Mouse (Mus musculus): ENCODE data around the gene Fgfr2. TPM values are rescaled to one million over a fixed set of nuclear protein-coding genes. Genes with fewer than 3 reads are reported as not detected.
"Not testable (repeated sequence)": the region's sequence is repeated elsewhere in the genome, so short reads cannot be mapped to it uniquely, and the experiment has no call there.

The Fgfr2 gene
- total and polyA plus RNA-seq, 2 experiments from 2014 or later = 12.1 to 32.6 TPM

DNA sequence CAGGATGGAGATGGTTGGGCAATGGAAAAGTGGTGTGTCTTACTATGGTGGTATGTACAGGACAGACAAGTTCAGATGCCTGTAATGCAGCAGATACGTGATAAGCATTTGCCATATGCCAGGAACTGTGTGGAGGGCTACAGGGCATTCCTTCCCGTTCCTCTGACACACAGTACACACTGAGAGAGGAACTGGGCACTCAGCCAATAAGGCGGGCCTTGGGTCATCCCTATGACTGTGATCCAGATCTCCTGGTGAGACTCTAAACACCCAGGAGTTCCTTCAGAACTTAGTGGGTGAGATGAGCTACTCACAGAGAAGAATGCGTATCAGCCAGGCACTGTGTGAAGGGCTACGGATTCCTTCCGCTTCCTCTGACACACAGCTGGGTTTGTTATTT, 2009.5 kb downstream of the Fgfr2 start:
- no peaks in the 10 kb centered on the region for H3K4me1 ChIP-seq (ENCODE audit: insufficient read depth, low read length)
- H3K9ac ChIP-seq (replicated peaks; ENCODE audit: low read length, poor library complexity, severe bottlenecking) = no peak overlapping the region
- TF ChIP-seq CTCF (IDR thresholded peaks at IDR 0.05) = no peak
- no peak overlapping the region for H3K4me2 ChIP-seq (ENCODE audit: low read depth, low read length, poor library complexity, severe bottlenecking)
- WGBS = 72% methylated on average over 6 of the region's 6 CpGs
- H3K4me3 ChIP-seq (ENCODE audit: low read depth, low read length) = no peak overlapping the region
- DNase-seq (ENCODE audit: low spot score) (no peak), ATAC-seq (ENCODE audit: low FRiP score) (no peak)
- no peak overlapping the region for H3K27ac ChIP-seq (ENCODE audit: low read depth, low read length)
- H3K36me3 ChIP-seq (ENCODE audit: insufficient read depth, low read length) = no peaks in the 10 kb centered on the region
- H3K9me3 ChIP-seq (ENCODE audit: low read length) = no peaks in the 10 kb centered on the region
- no peaks in the 10 kb centered on the region for H3K27me3 ChIP-seq (ENCODE audit: insufficient read depth, low read length)

DNA sequence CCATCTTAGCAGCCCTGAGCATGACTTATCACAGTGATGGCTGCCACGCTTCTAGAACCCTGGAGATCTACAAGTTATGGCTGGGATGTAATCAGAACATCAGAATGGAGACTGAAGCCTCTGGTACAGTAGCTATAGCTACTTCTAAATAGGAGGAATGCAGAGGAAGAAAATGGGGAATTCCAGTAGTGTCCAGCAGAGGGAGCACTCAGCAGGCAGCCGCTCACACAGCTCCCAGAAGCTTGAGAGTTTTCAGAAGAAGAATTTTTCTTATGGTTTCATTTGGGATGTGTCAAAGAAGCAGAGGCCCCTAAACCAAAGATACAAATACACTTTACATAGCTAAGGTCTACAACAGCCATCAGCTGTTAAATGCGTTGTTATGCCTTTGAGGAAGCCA, 2010.7 kb downstream of the Fgfr2 start:
- Histone ChIP-seq H3K4me1 (ENCODE audit: insufficient read depth, low read length) (no peaks in the 10 kb centered on the region), H3K36me3 (ENCODE audit: insufficient read depth, low read length) (no peaks in the 10 kb centered on the region), H3K9me3 (ENCODE audit: low read length) (no peaks in the 10 kb centered on the region), H3K27ac (ENCODE audit: low read depth, low read length) (no peak overlapping the region), H3K9ac (replicated peaks; ENCODE audit: low read length, poor library complexity, severe bottlenecking) (no peak overlapping the region), H3K4me3 (ENCODE audit: low read depth, low read length) (no peak overlapping the region), H3K27me3 (ENCODE audit: insufficient read depth, low read length) (no peaks in the 10 kb centered on the region), H3K4me2 (ENCODE audit: low read depth, low read length, poor library complexity, severe bottlenecking) (no peak overlapping the region)
- ATAC-seq (ENCODE audit: low FRiP score) (no peak), DNase-seq (ENCODE audit: low spot score) (peak; percentile 79)
- WGBS = 35% methylated on average over 3 of the region's 3 CpGs
- TF ChIP-seq CTCF (IDR thresholded peaks at IDR 0.05) = peak; percentile 89

DNA sequence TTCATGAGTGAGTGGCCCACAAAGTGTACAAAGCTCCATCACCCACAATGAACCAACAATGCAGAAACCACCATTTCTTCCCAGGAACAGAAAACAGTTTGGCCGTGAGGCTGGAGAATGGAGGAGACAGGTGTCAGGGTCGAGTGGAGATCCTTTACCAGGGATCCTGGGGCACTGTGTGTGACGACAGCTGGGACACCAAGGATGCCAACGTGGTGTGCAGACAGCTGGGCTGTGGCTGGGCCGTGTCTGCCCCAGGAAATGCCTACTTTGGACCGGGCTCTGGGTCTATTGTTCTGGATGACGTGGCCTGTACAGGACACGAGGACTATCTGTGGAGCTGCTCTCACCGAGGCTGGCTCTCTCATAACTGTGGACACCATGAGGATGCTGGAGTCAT, 2040.7 kb downstream of the Fgfr2 start:
- H3K27ac ChIP-seq (ENCODE audit: low read depth, low read length); H3K9me3 ChIP-seq (ENCODE audit: low read length); H3K9ac ChIP-seq (replicated peaks; ENCODE audit: low read length, poor library complexity, severe bottlenecking); H3K36me3 ChIP-seq (ENCODE audit: insufficient read depth, low read length); ATAC-seq (ENCODE audit: low FRiP score); H3K4me3 ChIP-seq (ENCODE audit: low read depth, low read length); H3K4me2 ChIP-seq (ENCODE audit: low read depth, low read length, poor library complexity, severe bottlenecking); H3K4me1 ChIP-seq (ENCODE audit: insufficient read depth, low read length); DNase-seq (ENCODE audit: low spot score); H3K27me3 ChIP-seq (ENCODE audit: insufficient read depth, low read length): not testable (repeated sequence)
- WGBS = 84% methylated on average over 9 of the region's 9 CpGs

DNA sequence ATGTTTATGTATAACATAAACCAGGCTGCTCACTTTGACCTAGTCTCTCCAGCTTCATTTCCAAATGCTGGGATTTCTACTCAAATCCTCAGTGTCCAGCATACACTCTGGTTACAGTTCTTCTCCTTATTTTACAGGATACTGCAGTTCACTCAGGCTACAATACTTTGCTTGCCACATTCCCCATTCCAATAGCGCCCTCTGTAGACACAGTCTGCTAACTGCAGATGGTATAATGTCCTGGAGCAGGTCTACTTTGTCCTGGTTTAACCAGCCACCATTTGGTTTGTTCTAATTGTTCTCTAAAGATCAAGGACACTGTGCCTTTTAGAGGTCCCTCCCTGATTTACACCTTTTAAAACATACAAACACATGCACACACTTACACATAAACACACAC, 2047.2 kb downstream of the Fgfr2 start:
- H3K27me3 ChIP-seq (ENCODE audit: insufficient read depth, low read length) = no peaks in the 10 kb centered on the region
- H3K9me3 ChIP-seq (ENCODE audit: low read length) = no peaks in the 10 kb centered on the region
- no peak overlapping the region for H3K27ac ChIP-seq (ENCODE audit: low read depth, low read length)
- no peak overlapping the region for H3K4me2 ChIP-seq (ENCODE audit: low read depth, low read length, poor library complexity, severe bottlenecking)
- H3K9ac ChIP-seq (replicated peaks; ENCODE audit: low read length, poor library complexity, severe bottlenecking) = no peak overlapping the region
- ATAC-seq (ENCODE audit: low FRiP score) (no peak), DNase-seq (ENCODE audit: low spot score) (peak; percentile 31)
- WGBS = 0% methylated on average over 1 of the region's 1 CpGs
- H3K4me1 ChIP-seq (ENCODE audit: insufficient read depth, low read length) = no peaks in the 10 kb centered on the region
- peak; percentile 68 for TF ChIP-seq CTCF (IDR thresholded peaks at IDR 0.05)
- H3K4me3 ChIP-seq (ENCODE audit: low read depth, low read length) = no peak overlapping the region
- no peaks in the 10 kb centered on the region for H3K36me3 ChIP-seq (ENCODE audit: insufficient read depth, low read length)

- ATAC-seq (ENCODE audit: low FRiP score); H3K36me3 ChIP-seq (ENCODE audit: insufficient read depth, low read length); H3K4me3 ChIP-seq (ENCODE audit: low read depth, low read length); H3K4me1 ChIP-seq (ENCODE audit: insufficient read depth, low read length); H3K4me2 ChIP-seq (ENCODE audit: low read depth, low read length, poor library complexity, severe bottlenecking); H3K27me3 ChIP-seq (ENCODE audit: insufficient read depth, low read length); DNase-seq (ENCODE audit: low spot score); H3K9me3 ChIP-seq (ENCODE audit: low read length); H3K27ac ChIP-seq (ENCODE audit: low read depth, low read length); H3K9ac ChIP-seq (replicated peaks; ENCODE audit: low read length, poor library complexity, severe bottlenecking): not testable (repeated sequence)
- 81% methylated on average over 6 of the region's 6 CpGs for WGBS
Observed at GRCm38 (mm10) chr7:131074098-131074497, 2049.1 kb downstream of the Fgfr2 start.

DNA sequence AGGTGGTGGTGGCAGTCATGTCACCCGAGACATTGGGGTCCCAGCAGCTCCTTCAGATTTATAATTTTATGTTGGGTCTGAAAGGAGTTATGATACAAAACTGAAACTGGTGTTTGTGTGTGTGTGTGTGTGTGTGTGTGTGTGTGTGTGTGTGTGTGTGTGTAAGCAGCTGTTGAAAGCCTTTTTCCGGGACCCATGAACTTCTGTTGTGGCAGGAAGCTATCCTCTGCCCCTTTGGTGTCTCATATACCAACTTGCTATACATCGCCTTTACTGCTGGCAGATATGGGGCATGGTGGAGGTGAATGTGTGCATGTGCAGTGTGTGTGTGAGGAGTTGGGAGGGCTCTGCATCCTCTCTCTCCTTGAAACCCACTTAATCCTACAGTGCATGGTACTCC, 2049.7 kb downstream of the Fgfr2 start:
- not testable (repeated sequence) for H3K4me1 ChIP-seq (ENCODE audit: insufficient read depth, low read length); ATAC-seq (ENCODE audit: low FRiP score); H3K36me3 ChIP-seq (ENCODE audit: insufficient read depth, low read length); H3K27me3 ChIP-seq (ENCODE audit: insufficient read depth, low read length); DNase-seq (ENCODE audit: low spot score); H3K9me3 ChIP-seq (ENCODE audit: low read length); H3K4me2 ChIP-seq (ENCODE audit: low read depth, low read length, poor library complexity, severe bottlenecking); H3K27ac ChIP-seq (ENCODE audit: low read depth, low read length); H3K9ac ChIP-seq (replicated peaks; ENCODE audit: low read length, poor library complexity, severe bottlenecking); H3K4me3 ChIP-seq (ENCODE audit: low read depth, low read length)
- WGBS = 94% methylated on average over 3 of the region's 3 CpGs

GRCm38 (mm10) chr7:131068191-131068590, 2055.0 kb downstream of the Fgfr2 start:
- WGBS = 4% methylated on average over 1 of the region's 1 CpGs
- not testable (repeated sequence) for ATAC-seq (ENCODE audit: low FRiP score); H3K4me1 ChIP-seq (ENCODE audit: insufficient read depth, low read length); H3K27me3 ChIP-seq (ENCODE audit: insufficient read depth, low read length); H3K9ac ChIP-seq (replicated peaks; ENCODE audit: low read length, poor library complexity, severe bottlenecking); H3K4me3 ChIP-seq (ENCODE audit: low read depth, low read length); H3K9me3 ChIP-seq (ENCODE audit: low read length); H3K4me2 ChIP-seq (ENCODE audit: low read depth, low read length, poor library complexity, severe bottlenecking); H3K36me3 ChIP-seq (ENCODE audit: insufficient read depth, low read length); H3K27ac ChIP-seq (ENCODE audit: low read depth, low read length); DNase-seq (ENCODE audit: low spot score)
- peak; percentile 49 for TF ChIP-seq CTCF (IDR thresholded peaks at IDR 0.05)

Data from midbrain, postnatal 0 days (tissue).